Comparison of ENCODE assay signal across 8 mouse cellular contexts in the genomic region with DNA sequence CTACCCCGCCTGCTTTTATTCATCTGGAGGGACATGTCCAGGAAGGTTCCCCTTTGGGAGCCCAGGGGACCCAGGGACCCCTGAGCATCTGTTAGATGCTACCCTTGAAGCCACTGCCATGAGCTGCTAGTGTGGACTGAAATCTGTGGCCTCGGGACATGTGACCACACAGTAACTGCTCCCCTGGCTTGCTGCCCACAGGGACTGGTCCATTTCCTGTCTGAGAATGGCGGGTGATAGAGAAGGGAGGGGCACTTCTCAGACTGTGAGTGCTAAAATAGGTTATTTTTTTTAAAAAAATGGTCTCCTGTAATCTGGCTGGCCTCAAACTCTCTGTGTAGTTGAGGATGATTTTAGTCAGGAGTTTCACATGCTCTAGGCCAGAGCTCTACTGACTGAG. TPM values are rescaled to one million over a fixed set of nuclear protein-coding genes. Genes with fewer than 3 reads are reported as not detected.
DNase-seq lines count a peak whose midpoint lies in the region; ATAC-seq lines count a peak whose summit lies in the region.

No protein-coding gene starts in this region.

- ATAC-seq in embryonic facial prominence, embryonic 14.5 days (ENCODE audit: low read depth): no peak
- peak; percentile 22; the same call in 1 of the 2 replicates for ATAC-seq in stomach, embryonic 16.5 days (ENCODE audit: insufficient read depth, low FRiP score)

- intact Hi-C loops in heart, postnatal 14 days (cut with DNase I): no loop called here

- no peaks in the 10 kb centered on the region for H3K9me3 ChIP-seq in embryonic facial prominence, embryonic 14.5 days (ENCODE audit: control insufficient read depth, low read length)
- H3K9me3 ChIP-seq in stomach, embryonic 16.5 days (replicated peaks; ENCODE audit: control insufficient read depth, low read length): no peaks in the 10 kb centered on the region

- no peaks in the 10 kb centered on the region for H3K27me3 ChIP-seq in embryonic facial prominence, embryonic 14.5 days (replicated peaks; ENCODE audit: control insufficient read depth, insufficient read depth, low read length)
- H3K27me3 ChIP-seq in stomach, embryonic 16.5 days (ENCODE audit: control insufficient read depth, insufficient read depth, low read length): no peaks in the 10 kb centered on the region

- peak; percentile 40 to 41 for DNase-seq in B cell, adult 2 months
- peak; percentile 74 for DNase-seq in MN1 (ENCODE audit: low spot score)
- peak; percentile 83 for DNase-seq in embryonic facial prominence, embryonic 14.5 days (ENCODE audit: low spot score)
- DNase-seq in heart, postnatal 14 days: peak; percentile 87 to 88
- DNase-seq in kidney, postnatal 25 days: peak; percentile 93 to 96
- peak; percentile 90 to 92 for DNase-seq in lung, postnatal 4 days
- no peak for DNase-seq in thymus, postnatal 4 days

- 0 out of 2 replicates have a peak overlapping the region, but pooled peaks have one; percentile 42 for H3K9ac ChIP-seq in embryonic facial prominence, embryonic 14.5 days (ENCODE audit: low read depth, low read length)
- peak overlapping the region; percentile 94 for H3K9ac ChIP-seq in stomach, embryonic 16.5 days (ENCODE audit: low read length)

- no peaks in the 10 kb centered on the region for H3K36me3 ChIP-seq in embryonic facial prominence, embryonic 14.5 days (ENCODE audit: control insufficient read depth, insufficient read depth, low read length)
- H3K36me3 ChIP-seq in stomach, embryonic 16.5 days (ENCODE audit: control insufficient read depth, insufficient read depth, low read length): no peaks in the 10 kb centered on the region; the same call in 1 of the 2 replicates

- peaks cover 71% of the 10 kb centered on the region for H3K4me1 ChIP-seq in embryonic facial prominence, embryonic 14.5 days (ENCODE audit: control insufficient read depth, insufficient read depth, low read length)
- H3K4me1 ChIP-seq in stomach, embryonic 16.5 days (ENCODE audit: control insufficient read depth, insufficient read depth, low read length): peaks cover 79% of the 10 kb centered on the region

- WGBS in embryonic facial prominence, embryonic 14.5 days: 30% methylated on average over 3 of the region's 3 CpGs
- 22% methylated on average over 3 of the region's 3 CpGs for WGBS in stomach, embryonic 16.5 days

- peak overlapping the region; percentile 24 for H3K4me2 ChIP-seq in embryonic facial prominence, embryonic 14.5 days (ENCODE audit: low read depth, low read length)
- H3K4me2 ChIP-seq in stomach, embryonic 16.5 days (ENCODE audit: low read depth, low read length): peak overlapping the region; percentile 90

- peak overlapping the region; percentile 75 for H3K27ac ChIP-seq in embryonic facial prominence, embryonic 14.5 days (replicated peaks; ENCODE audit: low read depth, low read length)
- peak overlapping the region; percentile 97 for H3K27ac ChIP-seq in stomach, embryonic 16.5 days (ENCODE audit: low read length)

- H3K4me3 ChIP-seq in embryonic facial prominence, embryonic 14.5 days (ENCODE audit: low read depth, low read length): no peak overlapping the region
- no peak overlapping the region for H3K4me3 ChIP-seq in stomach, embryonic 16.5 days (replicated peaks; ENCODE audit: low read length)

RNA-seq across cellular contexts. Expression of a gene that starts 5.8 kb away (rescaled TPM):
- polyA plus RNA-seq in embryonic facial prominence, embryonic 14.5 days (2014; fragmentation: Nextera tagmentation; extraction: Ambion mirVana): 38.4 and 39.0 TPM in 2 replicates
- 10 to 100 TPM; 31.2 to 33.4 TPM for total RNA-seq in heart, postnatal 14 days (2021)
- polyA plus RNA-seq in stomach, embryonic 16.5 days (2015; fragmentation: Nextera tagmentation; extraction: Ambion mirVana): 108 and 139 TPM in 2 replicates

RNA-seq across cellular contexts. Expression of a gene that starts 34.7 kb away (rescaled TPM):
- polyA plus RNA-seq in embryonic facial prominence, embryonic 14.5 days (2014; fragmentation: Nextera tagmentation; extraction: Ambion mirVana): 26.8 and 29.7 TPM in 2 replicates
- 10 to 100 TPM; 19.5 to 22.7 TPM for total RNA-seq in heart, postnatal 14 days (2021)
- polyA plus RNA-seq in stomach, embryonic 16.5 days (2015; fragmentation: Nextera tagmentation; extraction: Ambion mirVana): 20.8 and 23.2 TPM in 2 replicates
